Mouse (Mus musculus): ENCODE data around the gene Cd5.

- TF ChIP-seq CTCF (conservative IDR thresholded peaks at IDR 0.05; ENCODE audit: low read length): no peak
- no peak for TF ChIP-seq POU5F1 (IDR thresholded peaks at IDR 0.05; ENCODE audit: borderline replicate concordance, low read length)
Observed at GRCm38 (mm10) chr19:10681571-10681970, 57.2 kb downstream of the Cd5 start.

Data from E14TG2a.4 (cell line).